Mouse (Mus musculus): ENCODE results near the gene Acot3.

DNA sequence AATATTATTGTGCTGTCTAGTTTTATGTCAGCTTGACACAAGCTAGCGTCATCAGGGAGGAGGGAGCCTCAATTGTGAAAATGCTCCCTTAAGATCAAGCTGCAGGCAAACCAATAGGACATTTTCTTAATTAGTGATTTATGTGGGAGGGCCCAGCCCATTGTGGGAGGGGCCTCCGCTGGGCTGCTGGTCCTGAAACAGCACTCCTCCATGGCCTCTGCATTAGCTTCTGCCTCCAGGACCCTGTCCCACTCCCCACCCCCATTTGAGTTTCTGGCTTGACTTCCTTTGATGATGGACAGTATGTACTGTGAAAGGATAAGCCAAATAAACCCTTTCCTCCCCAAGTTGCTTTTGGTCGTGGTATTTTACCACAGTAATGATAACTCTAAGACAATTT is 55.1 kb downstream of the Acot3 start:
- TF ChIP-seq CTCF (IDR thresholded peaks at IDR 0.05; ENCODE audit: extremely low read depth, insufficient read depth, low read length) (no peak), POLR2A (IDR thresholded peaks at IDR 0.05; ENCODE audit: extremely low read depth, insufficient read depth, low read length) (no peak)
